Mouse (Mus musculus) small intestine, adult 2 months (tissue): ENCODE measurements at regions not wholly inside any gene's neighbourhood (a gene's known extent, or its start where the extent isn't known, plus 50 kb on each side); places are given as distances from the start of the nearest gene placed in this dataset.

Experiments used
- CTCF ChIP-seq: fragments of 200-500 bp; IDR thresholded peaks from 2 replicates; pipeline ENCODE4 v1.5.1; 2012; ENCODE audit warnings: low read depth, mild to moderate bottlenecking, control low read depth, inconsistent platforms, low read length, moderate library complexity, mixed read lengths; ENCODE audit not compliant: insufficient replicate concordance, insufficient read length; ENCODE audit errors: extremely low read depth
- POLR2A ChIP-seq: fragments of 200-500 bp; IDR thresholded peaks from 2 replicates; pipeline ENCODE4 v1.6.1; 2012; ENCODE audit warnings: low read depth, mild to moderate bottlenecking, control low read depth, inconsistent platforms, low read length, moderate library complexity

DNA sequence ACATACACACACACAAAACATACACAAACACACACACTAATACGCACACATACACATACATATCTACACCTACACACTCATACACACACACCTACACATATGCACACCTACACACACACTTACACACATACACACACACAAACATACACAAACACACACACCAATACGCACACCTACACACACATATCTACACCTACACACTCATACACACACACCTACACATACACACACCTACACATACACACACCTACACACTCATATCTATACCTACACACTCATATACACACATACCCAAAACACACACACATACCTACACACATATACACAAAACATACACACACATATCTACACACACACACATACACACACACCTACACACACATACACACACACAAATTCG, 179.9 kb upstream of the Frmd6 start:
- no peak for TF ChIP-seq POLR2A
- TF ChIP-seq CTCF: no peak
